Mouse (Mus musculus) lung, embryonic 14.5 days (tissue): ENCODE measurements around the gene Tango6. TPM values are rescaled to one million over a fixed set of nuclear protein-coding genes. Genes with fewer than 3 reads are reported as not detected.

Source experiments
- ATAC-seq: fragments of 200-750 bp; cut with Nextera tagmentation; 2 replicates; pipeline ENCODE4 v1.8.0; 2017; ENCODE audit warnings: mild to moderate bottlenecking, moderate TSS enrichment, moderate library complexity; ENCODE audit not compliant: insufficient read depth
- DNase-seq: peaks from one replicate; pipeline ENCODE4 v3.0.0-alpha.2; 2015
- H3K27ac ChIP-seq: fragments of 300-500 bp; sonication (generic); 2 replicates; pipeline ENCODE4 v1.5.1; 2014; ENCODE audit warnings: low read depth, mild to moderate bottlenecking, moderate library complexity
- H3K27me3 ChIP-seq: fragments of 300-500 bp; sonication (generic); 2 replicates; pipeline ENCODE4 v1.6.1; 2014; ENCODE audit warnings: low read length, control low read depth; ENCODE audit not compliant: insufficient read depth
- H3K36me3 ChIP-seq: fragments of 300-500 bp; sonication (generic); 2 replicates; pipeline ENCODE4 v1.6.1; 2014; ENCODE audit warnings: control low read depth; ENCODE audit not compliant: insufficient read depth
- H3K4me1 ChIP-seq: fragments of 300-500 bp; sonication (generic); 2 replicates; pipeline ENCODE4 v1.6.1; 2014; ENCODE audit warnings: antibody characterized with exemption, control low read depth; ENCODE audit not compliant: insufficient read depth
- H3K4me2 ChIP-seq: fragments of 300-500 bp; sonication (generic); 2 replicates; pipeline ENCODE4 v1.6.1; 2014; ENCODE audit warnings: mild to moderate bottlenecking
- H3K4me3 ChIP-seq: fragments of 300-500 bp; sonication (generic); 2 replicates; pipeline ENCODE4 v1.5.1; 2014; ENCODE audit warnings: low read depth, low read length
- H3K9ac ChIP-seq: fragments of 300-500 bp; sonication (generic); 2 replicates; pipeline ENCODE4 v1.6.1; 2014
- H3K9me3 ChIP-seq: fragments of 300-500 bp; sonication (generic); 2 replicates; pipeline ENCODE4 v1.6.1; 2016; ENCODE audit warnings: low read depth, low read length, control low read depth
- CTCF ChIP-seq: IDR thresholded peaks from 2 replicates; pipeline ENCODE4 v1.5.1; 2016; ENCODE audit warnings: antibody characterized with exemption, low read depth
- WGBS: fragments of 180-500 bp; shearing (Covaris S2); extraction: QIAGEN DNeasy Blood & Tissue Kit; methylation state at CpG from one replicate; pipeline ENCODE4 v1.1.7; 2014; 5-methylcytosine and 5-hydroxymethylcytosine counted together
- polyA plus RNA-seq: library from polyadenylated mRNA; unstranded; fragments of >200 nt; fragmentation: Nextera tagmentation; extraction: Ambion mirVana; gene quantifications from 2 replicates; pipeline ENCODE4 v1.2.1, GENCODE M21; 2014

The Tango6 gene
- polyA plus RNA-seq, 1 experiment from 2014 or later = 12.6 TPM

DNA sequence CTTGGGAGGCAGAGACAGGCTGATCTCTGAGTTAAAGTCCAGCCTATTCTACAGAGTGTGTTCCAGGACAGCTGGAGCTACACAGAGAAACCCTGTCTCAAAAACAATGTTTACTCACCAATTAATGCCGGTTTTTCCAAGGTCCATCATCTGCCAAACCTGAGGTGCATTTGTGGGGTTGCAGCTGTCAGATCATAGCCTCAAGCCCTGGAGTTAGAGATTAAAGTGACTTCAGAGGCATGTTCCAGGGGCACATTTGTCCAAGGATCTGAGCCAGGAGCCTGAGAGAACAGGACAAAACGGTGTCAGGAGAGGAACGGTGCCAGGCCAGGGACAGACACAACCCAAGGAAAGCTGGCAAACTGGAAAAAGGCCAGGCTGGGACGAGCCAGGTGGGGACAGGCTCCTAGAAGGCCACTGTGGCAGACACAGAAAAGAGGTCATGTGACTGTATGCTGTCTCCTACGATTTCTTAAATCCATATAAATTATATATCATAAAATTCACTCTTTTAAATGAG is 146.7 kb downstream of the Tango6 start:
- WGBS = 61% methylated on average over 5 of the region's 5 CpGs
- H3K27me3 ChIP-seq = no peaks in the 10 kb centered on the region

DNA sequence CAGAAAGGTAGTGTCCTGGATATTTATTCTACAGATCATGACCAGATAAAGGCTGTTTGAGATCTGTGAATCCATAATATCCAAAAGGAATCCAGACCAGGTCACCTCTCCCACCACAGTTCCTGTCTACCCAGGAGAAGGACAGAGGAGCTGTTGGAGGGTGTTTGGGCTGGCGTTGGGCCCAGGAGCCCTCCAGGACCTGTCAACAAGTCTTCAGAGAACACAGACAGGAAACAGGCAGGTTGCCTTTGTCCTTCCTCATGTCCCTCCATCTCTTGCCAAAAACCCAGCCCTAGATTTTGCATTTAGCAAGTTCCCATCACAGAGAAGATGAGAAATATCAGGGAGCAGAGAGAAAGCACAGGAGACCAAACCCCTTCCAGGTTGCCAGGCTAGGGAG is 152.0 kb downstream of the Tango6 start:
- no peaks in the 10 kb centered on the region for H3K9me3 ChIP-seq
- ATAC-seq (no peak), DNase-seq (no peak)
- H3K27ac ChIP-seq = no peak overlapping the region
- no peaks in the 10 kb centered on the region for H3K27me3 ChIP-seq
- H3K4me1 ChIP-seq = no peaks in the 10 kb centered on the region
- TF ChIP-seq CTCF = no peak
- no peak overlapping the region for H3K4me3 ChIP-seq
- no peaks in the 10 kb centered on the region for H3K36me3 ChIP-seq
- no peak overlapping the region for H3K4me2 ChIP-seq
- no peak overlapping the region for H3K9ac ChIP-seq
- 57% methylated on average over 1 of the region's 1 CpGs for WGBS

More for the DNA sequence above, 146.7 kb downstream of the Tango6 start:
- no peaks in the 10 kb centered on the region for H3K4me1 ChIP-seq
- no peak overlapping the region for H3K4me3 ChIP-seq
- H3K27ac ChIP-seq = no peak overlapping the region
- no peak for TF ChIP-seq CTCF
- ATAC-seq (no peak), DNase-seq (no peak)
- 0 out of 2 replicates have a peak, but pooled peaks cover 4% of the 10 kb centered on the region for H3K36me3 ChIP-seq
- H3K9me3 ChIP-seq = no peaks in the 10 kb centered on the region
- no peak overlapping the region for H3K4me2 ChIP-seq
- H3K9ac ChIP-seq = no peak overlapping the region

DNA sequence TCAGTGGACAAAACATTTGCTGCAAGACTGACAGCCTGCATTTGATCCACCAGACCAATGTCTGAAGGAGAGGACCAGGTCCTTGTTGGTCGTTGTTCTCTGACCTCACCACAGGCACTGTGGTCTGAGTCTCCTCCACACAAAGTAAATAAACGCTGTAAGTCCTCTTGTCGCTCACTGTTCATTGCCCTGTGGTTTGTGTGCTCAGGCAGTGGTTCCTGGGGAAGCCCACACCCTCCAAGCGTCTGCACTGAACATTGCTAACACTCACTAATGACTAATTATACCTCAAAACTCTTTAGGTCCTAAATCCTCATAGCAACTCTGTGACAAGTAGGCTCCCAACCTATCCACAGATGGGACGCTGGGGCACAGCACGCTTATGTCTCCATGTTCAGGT is 153.7 kb downstream of the Tango6 start:
- TF ChIP-seq CTCF = no peak
- no peak overlapping the region for H3K27ac ChIP-seq
- H3K36me3 ChIP-seq = no peaks in the 10 kb centered on the region
- 46% methylated on average over 6 of the region's 6 CpGs for WGBS
- no peak for DNase-seq
- no peak for ATAC-seq
- no peaks in the 10 kb centered on the region for H3K9me3 ChIP-seq
- H3K4me2 ChIP-seq = no peak overlapping the region
- no peak overlapping the region for H3K4me3 ChIP-seq
- H3K9ac ChIP-seq = no peak overlapping the region
- no peaks in the 10 kb centered on the region for H3K4me1 ChIP-seq
- H3K27me3 ChIP-seq = no peaks in the 10 kb centered on the region

DNA sequence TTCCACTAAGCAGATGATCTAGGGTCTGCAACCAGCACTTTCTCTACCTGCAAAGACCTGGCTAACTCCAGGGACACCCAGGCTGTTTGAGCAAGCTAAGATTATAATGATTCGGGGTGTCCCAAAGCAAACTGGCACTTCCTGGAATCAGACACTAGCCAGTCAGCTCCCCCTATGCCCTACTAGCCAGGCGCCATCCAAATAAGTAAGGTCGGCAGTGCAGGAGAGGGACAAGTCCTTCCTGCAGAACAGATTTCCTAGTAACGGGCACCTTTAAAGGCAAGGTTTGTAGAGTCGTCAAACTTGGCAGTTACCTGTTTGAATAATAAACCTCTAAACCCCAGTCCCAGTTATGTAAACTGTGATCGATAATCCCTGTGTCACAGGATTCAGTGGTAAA is 155.9 kb downstream of the Tango6 start:
- no peaks in the 10 kb centered on the region for H3K27me3 ChIP-seq
- peak overlapping the region; percentile 3; the same call in 1 of the 2 replicates for H3K27ac ChIP-seq
- H3K9ac ChIP-seq = no peak overlapping the region
- WGBS = 60% methylated on average over 6 of the region's 6 CpGs
- TF ChIP-seq CTCF = no peak
- H3K4me3 ChIP-seq = no peak overlapping the region
- H3K9me3 ChIP-seq = no peaks in the 10 kb centered on the region
- H3K4me2 ChIP-seq = no peak overlapping the region
- ATAC-seq = no peak
- DNase-seq = no peak
- no peaks in the 10 kb centered on the region for H3K4me1 ChIP-seq
- H3K36me3 ChIP-seq = no peaks in the 10 kb centered on the region

DNA sequence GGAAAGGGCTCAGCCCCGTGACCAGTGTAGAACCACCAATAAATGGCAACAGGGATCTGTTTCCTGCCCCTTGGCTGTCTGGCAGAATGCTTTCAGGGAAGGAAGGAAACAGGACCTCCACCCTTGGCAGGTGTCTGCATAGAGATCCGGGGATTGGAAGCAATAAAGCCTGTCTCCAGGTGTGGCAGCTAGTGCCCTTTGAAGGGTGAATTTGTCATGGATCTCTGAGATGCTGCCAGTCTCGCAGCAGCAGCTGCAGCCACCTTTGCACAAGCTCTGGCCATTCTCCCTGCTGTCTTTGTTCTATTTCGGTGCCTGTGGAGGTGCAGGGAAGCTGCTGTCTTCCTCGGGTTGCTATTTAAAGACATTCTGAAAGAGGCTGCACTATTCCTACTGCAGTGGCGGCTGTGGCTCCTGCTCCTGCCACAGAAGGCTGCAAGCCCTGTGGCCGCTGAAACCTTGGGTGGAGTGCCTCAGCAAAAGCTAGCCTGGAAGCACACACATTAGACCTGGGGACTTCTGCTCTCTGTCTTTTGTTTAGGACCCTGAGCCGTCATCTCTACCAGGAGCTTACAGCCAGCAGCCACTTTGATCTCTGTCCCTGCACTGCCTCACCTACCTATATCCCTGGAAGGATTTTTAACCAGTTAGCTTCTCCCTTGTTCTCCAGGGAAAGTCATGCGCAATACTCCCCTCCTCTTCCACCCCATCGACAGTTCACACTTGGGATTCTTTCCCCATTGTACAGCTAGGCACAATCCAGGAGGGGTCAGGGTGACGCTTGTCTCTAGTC is 156.5 kb downstream of the Tango6 start:
- no peaks in the 10 kb centered on the region for H3K36me3 ChIP-seq
- H3K4me3 ChIP-seq = no peak overlapping the region
- no peaks in the 10 kb centered on the region for H3K27me3 ChIP-seq
- H3K9ac ChIP-seq = no peak overlapping the region
- TF ChIP-seq CTCF = no peak
- H3K4me2 ChIP-seq = no peak overlapping the region
- no peak for ATAC-seq
- DNase-seq = no peak
- WGBS = 47% methylated on average over 11 of the region's 11 CpGs
- H3K27ac ChIP-seq = peak overlapping the region; percentile 3; the same call in 1 of the 2 replicates
- no peaks in the 10 kb centered on the region for H3K9me3 ChIP-seq
- no peaks in the 10 kb centered on the region for H3K4me1 ChIP-seq

DNA sequence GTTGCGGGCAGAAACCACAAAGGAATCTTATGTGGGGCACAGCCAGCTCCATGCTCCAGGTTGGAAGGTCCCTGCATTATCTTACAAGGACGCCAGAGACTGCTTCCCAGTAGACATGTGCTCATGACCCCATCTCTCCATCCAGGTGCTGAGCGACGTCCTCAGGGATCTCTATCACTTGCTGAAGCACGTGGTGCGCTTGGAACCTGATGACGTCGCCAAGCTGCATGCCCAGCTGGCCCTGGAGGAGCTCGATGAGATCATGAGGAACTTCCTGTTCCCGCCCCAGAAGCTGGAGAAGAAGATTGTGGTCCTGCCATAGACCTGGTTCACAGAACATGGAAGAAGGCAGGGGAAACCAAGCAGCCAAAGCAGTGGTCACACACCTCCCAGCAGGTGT is 167.2 kb downstream of the Tango6 start:
- Histone ChIP-seq H3K4me1 (no peaks in the 10 kb centered on the region), H3K4me3 (no peak overlapping the region), H3K36me3 (0 out of 2 replicates have a peak, but pooled peaks cover 7% of the 10 kb centered on the region), H3K9me3 (no peaks in the 10 kb centered on the region), H3K4me2 (no peak overlapping the region), H3K27ac (no peak overlapping the region), H3K27me3 (no peaks in the 10 kb centered on the region), H3K9ac (no peak overlapping the region)
- WGBS = 72% methylated on average over 10 of the region's 10 CpGs
- no peak for TF ChIP-seq CTCF
- ATAC-seq (no peak), DNase-seq (no peak)

DNA sequence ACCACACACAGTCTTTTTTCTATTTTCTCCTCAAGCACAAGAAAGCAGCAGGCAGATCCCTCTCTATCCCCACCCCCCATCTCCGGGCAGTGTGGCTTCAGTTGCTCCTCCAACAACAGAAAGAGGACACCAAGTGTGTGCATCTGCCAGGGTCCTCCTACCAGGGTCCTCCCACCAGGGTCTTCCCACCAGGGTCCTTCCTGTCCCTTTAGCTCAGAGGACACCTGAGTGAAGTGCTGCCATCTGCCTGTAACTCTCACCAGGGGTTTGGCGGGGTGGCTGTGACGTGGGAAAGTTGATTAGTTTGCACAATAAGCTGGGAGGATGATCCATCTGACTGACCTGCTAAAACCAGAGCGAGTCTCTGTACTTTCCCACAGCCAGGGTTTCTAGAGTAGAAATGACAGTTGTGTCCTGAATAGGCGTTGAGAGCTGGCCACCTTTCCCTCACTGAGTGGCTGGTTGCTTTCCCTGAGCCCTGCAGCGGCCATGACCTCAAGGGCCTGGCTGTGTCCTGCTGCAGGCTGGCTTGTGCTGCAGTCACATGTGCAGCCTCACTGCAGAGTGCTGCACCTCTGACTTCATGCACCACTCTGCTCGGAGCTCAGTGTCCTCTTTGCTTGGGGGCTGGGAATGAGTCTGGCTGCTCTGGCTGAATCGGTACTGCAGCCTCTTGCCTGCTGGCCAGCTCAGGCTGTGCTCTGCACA is 171.8 kb downstream of the Tango6 start:
- no peak for TF ChIP-seq CTCF
- 39% methylated on average over 8 of the region's 8 CpGs for WGBS
- Histone ChIP-seq H3K36me3 (0 out of 2 replicates have a peak, but pooled peaks cover 7% of the 10 kb centered on the region), H3K9me3 (no peaks in the 10 kb centered on the region), H3K4me1 (no peaks in the 10 kb centered on the region), H3K27ac (no peak overlapping the region), H3K4me3 (no peak overlapping the region), H3K27me3 (no peaks in the 10 kb centered on the region), H3K4me2 (no peak overlapping the region), H3K9ac (no peak overlapping the region)
- ATAC-seq (no peak), DNase-seq (no peak)
